Mouse (Mus musculus): ENCODE data around the gene Ttc28. TPM values are rescaled to one million over a fixed set of nuclear protein-coding genes. Genes with fewer than 3 reads are reported as not detected.
"Not testable (repeated sequence)": the region's sequence is repeated elsewhere in the genome, so short reads cannot be mapped to it uniquely, and the experiment has no call there.

Ttc28 gene
- total and polyA plus RNA-seq, 2 experiments from 2014 or later = 10.6 to 53.1 TPM

- DNase-seq (ENCODE audit: low spot score) = no peak
- Histone ChIP-seq H3K27me3 (ENCODE audit: insufficient read depth, low read length) (no peaks in the 10 kb centered on the region), H3K4me3 (ENCODE audit: low read depth, low read length) (no peak overlapping the region), H3K4me2 (ENCODE audit: low read depth, low read length, poor library complexity, severe bottlenecking) (no peak overlapping the region), H3K9me3 (ENCODE audit: low read length) (no peaks in the 10 kb centered on the region), H3K4me1 (ENCODE audit: insufficient read depth, low read length) (peaks cover 21% of the 10 kb centered on the region), H3K9ac (replicated peaks; ENCODE audit: low read length, poor library complexity, severe bottlenecking) (no peak overlapping the region), H3K27ac (ENCODE audit: low read depth, low read length) (peak overlapping the region; percentile 81; the same call in 1 of the 2 replicates), H3K36me3 (ENCODE audit: insufficient read depth, low read length) (no peaks in the 10 kb centered on the region)
- 67% methylated on average over 9 of the region's 9 CpGs for WGBS
- peak; percentile 25; the same call in 1 of the 2 replicates for TF ChIP-seq CTCF (IDR thresholded peaks at IDR 0.05)
- no peak for ATAC-seq (ENCODE audit: low FRiP score)
These were observed 374.8 kb downstream of the Ttc28 start for GRCm38 (mm10) chr5:111254362-111254761.

DNA sequence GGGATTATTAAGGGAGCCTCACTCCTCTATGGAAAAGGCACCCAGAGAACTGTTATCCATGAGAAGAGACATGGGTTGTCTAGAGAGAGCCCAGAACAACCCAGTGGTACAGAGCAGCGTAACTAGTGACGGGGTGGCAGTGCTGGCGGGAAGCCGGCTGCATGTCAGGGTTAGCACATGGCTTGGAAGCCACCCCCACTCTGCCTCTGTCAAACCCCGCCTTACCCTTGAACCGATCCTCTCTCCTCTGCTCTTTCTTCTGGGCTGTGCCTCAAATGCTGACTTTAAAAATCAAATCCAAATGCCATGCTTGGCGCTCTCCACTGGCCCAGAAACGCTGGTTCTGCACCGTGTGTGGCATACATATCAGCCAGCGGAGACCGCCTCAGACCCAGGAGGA, 375.2 kb downstream of the Ttc28 start:
- H3K9me3 ChIP-seq (ENCODE audit: low read length) = no peaks in the 10 kb centered on the region
- peaks cover 21% of the 10 kb centered on the region for H3K4me1 ChIP-seq (ENCODE audit: insufficient read depth, low read length)
- 0 out of 2 replicates have a peak overlapping the region, but pooled peaks have one; percentile 9 for H3K9ac ChIP-seq (replicated peaks; ENCODE audit: low read length, poor library complexity, severe bottlenecking)
- no peaks in the 10 kb centered on the region for H3K36me3 ChIP-seq (ENCODE audit: insufficient read depth, low read length)
- 0 out of 2 replicates have a peak, but pooled peaks have one; percentile 2 for TF ChIP-seq CTCF (IDR thresholded peaks at IDR 0.05)
- no peaks in the 10 kb centered on the region for H3K27me3 ChIP-seq (ENCODE audit: insufficient read depth, low read length)
- 43% methylated on average over 11 of the region's 11 CpGs for WGBS
- no peak overlapping the region for H3K4me2 ChIP-seq (ENCODE audit: low read depth, low read length, poor library complexity, severe bottlenecking)
- ATAC-seq (ENCODE audit: low FRiP score) (no peak), DNase-seq (ENCODE audit: low spot score) (peak; percentile 47)
- peak overlapping the region; percentile 81 for H3K27ac ChIP-seq (ENCODE audit: low read depth, low read length)
- no peak overlapping the region for H3K4me3 ChIP-seq (ENCODE audit: low read depth, low read length)

DNA sequence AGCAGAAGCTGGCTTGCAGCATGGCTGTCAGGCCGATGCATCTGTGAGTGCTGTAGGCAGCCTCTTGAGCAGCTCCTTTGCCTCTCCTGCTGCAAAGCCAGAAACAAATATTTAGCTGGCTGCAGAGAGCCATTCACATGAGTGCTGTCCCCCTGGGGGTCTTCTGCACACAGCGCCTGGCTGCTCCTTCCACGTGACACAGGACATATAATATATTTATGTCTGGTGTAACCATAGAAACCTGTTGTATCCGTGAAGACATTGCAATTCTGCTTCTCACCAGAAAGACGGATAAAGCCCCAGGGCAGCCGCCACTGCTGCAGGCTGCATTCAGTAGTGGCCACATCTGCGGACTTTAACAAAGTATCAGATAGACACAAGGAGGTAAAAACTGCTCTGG, 376.6 kb downstream of the Ttc28 start:
- H3K4me1 ChIP-seq (ENCODE audit: insufficient read depth, low read length) = peaks cover 21% of the 10 kb centered on the region
- peak overlapping the region; percentile 34 for H3K4me2 ChIP-seq (ENCODE audit: low read depth, low read length, poor library complexity, severe bottlenecking)
- 8% methylated on average over 7 of the region's 7 CpGs for WGBS
- H3K9me3 ChIP-seq (ENCODE audit: low read length) = no peaks in the 10 kb centered on the region
- H3K27ac ChIP-seq (ENCODE audit: low read depth, low read length) = peak overlapping the region; percentile 81
- H3K27me3 ChIP-seq (ENCODE audit: insufficient read depth, low read length) = no peaks in the 10 kb centered on the region
- DNase-seq (ENCODE audit: low spot score) (peak; percentile 79), ATAC-seq (ENCODE audit: low FRiP score) (peak; percentile 76)
- TF ChIP-seq CTCF (IDR thresholded peaks at IDR 0.05) = peak; percentile 33
- no peak overlapping the region for H3K4me3 ChIP-seq (ENCODE audit: low read depth, low read length)
- 0 out of 2 replicates have a peak overlapping the region, but pooled peaks have one; percentile 48 for H3K9ac ChIP-seq (replicated peaks; ENCODE audit: low read length, poor library complexity, severe bottlenecking)
- no peaks in the 10 kb centered on the region for H3K36me3 ChIP-seq (ENCODE audit: insufficient read depth, low read length)

GRCm38 (mm10) chr5:111257127-111257526, 377.5 kb downstream of the Ttc28 start:
- 0% methylated on average over 2 of the region's 2 CpGs for WGBS
- no peaks in the 10 kb centered on the region for H3K9me3 ChIP-seq (ENCODE audit: low read length)
- H3K27me3 ChIP-seq (ENCODE audit: insufficient read depth, low read length) = no peaks in the 10 kb centered on the region
- no peak overlapping the region for H3K4me3 ChIP-seq (ENCODE audit: low read depth, low read length)
- peak; percentile 90 for DNase-seq (ENCODE audit: low spot score)
- no peak for ATAC-seq (ENCODE audit: low FRiP score)
- H3K4me1 ChIP-seq (ENCODE audit: insufficient read depth, low read length) = peaks cover 21% of the 10 kb centered on the region
- no peak overlapping the region for H3K4me2 ChIP-seq (ENCODE audit: low read depth, low read length, poor library complexity, severe bottlenecking)
- H3K27ac ChIP-seq (ENCODE audit: low read depth, low read length) = peak overlapping the region; percentile 81; the same call in 1 of the 2 replicates
- H3K9ac ChIP-seq (replicated peaks; ENCODE audit: low read length, poor library complexity, severe bottlenecking) = no peak overlapping the region
- H3K36me3 ChIP-seq (ENCODE audit: insufficient read depth, low read length) = no peaks in the 10 kb centered on the region
- peak; percentile 87 for TF ChIP-seq CTCF (IDR thresholded peaks at IDR 0.05)

GRCm38 (mm10) chr5:111261162-111261561, 381.6 kb downstream of the Ttc28 start:
- not testable (repeated sequence) for H3K27me3 ChIP-seq (ENCODE audit: insufficient read depth, low read length); H3K4me3 ChIP-seq (ENCODE audit: low read depth, low read length); H3K4me2 ChIP-seq (ENCODE audit: low read depth, low read length, poor library complexity, severe bottlenecking); H3K9me3 ChIP-seq (ENCODE audit: low read length); H3K36me3 ChIP-seq (ENCODE audit: insufficient read depth, low read length); H3K9ac ChIP-seq (replicated peaks; ENCODE audit: low read length, poor library complexity, severe bottlenecking); DNase-seq (ENCODE audit: low spot score); H3K27ac ChIP-seq (ENCODE audit: low read depth, low read length); ATAC-seq (ENCODE audit: low FRiP score)
- WGBS = 95% methylated on average over 1 of the region's 1 CpGs
- H3K4me1 ChIP-seq (ENCODE audit: insufficient read depth, low read length) = peaks cover 21% of the 10 kb centered on the region

- Histone ChIP-seq H3K4me2 (ENCODE audit: low read depth, low read length, poor library complexity, severe bottlenecking) (no peak overlapping the region), H3K4me1 (ENCODE audit: insufficient read depth, low read length) (peaks cover 14% of the 10 kb centered on the region), H3K36me3 (ENCODE audit: insufficient read depth, low read length) (peaks cover 10% of the 10 kb centered on the region; the same call in 1 of the 2 replicates), H3K27me3 (ENCODE audit: insufficient read depth, low read length) (no peaks in the 10 kb centered on the region), H3K9ac (replicated peaks; ENCODE audit: low read length, poor library complexity, severe bottlenecking) (no peak overlapping the region), H3K9me3 (ENCODE audit: low read length) (no peaks in the 10 kb centered on the region), H3K4me3 (ENCODE audit: low read depth, low read length) (no peak overlapping the region), H3K27ac (ENCODE audit: low read depth, low read length) (peak overlapping the region; percentile 62)
- WGBS = 58% methylated on average over 13 of the region's 13 CpGs
- ATAC-seq (ENCODE audit: low FRiP score) (no peak), DNase-seq (ENCODE audit: low spot score) (no peak)
- no peak for TF ChIP-seq CTCF (IDR thresholded peaks at IDR 0.05)
These were observed 382.4 kb downstream of the Ttc28 start for GRCm38 (mm10) chr5:111261733-111262573.

All from midbrain, postnatal 0 days (tissue).